ENCODE assay signal across 11 mouse cellular contexts in the genomic region with DNA sequence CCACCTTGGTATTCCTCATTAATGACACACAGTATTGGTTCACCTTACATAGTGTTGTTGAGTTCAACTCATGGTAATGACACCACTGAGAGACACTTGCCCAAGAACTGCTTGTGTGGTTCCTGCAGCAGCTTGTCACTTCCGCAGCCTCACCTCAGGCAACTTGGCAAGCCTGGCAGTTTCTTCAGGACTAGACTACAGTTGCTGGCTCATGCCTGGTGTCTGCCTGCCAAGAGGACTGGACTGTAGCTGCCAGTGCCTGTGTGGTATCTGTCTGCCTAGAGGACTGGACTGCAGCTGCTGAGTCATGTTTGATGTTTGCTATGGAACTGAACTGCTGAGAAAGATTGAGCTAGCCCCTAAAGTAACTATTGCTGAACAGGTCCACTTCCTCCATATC. TPM values are rescaled to one million over a fixed set of nuclear protein-coding genes. Genes with fewer than 3 reads are reported as not detected.
DNase-seq lines count a peak whose midpoint lies in the region; ATAC-seq and TF ChIP-seq lines count a peak whose summit lies in the region.
"Had no signal": no experiment of that assay in that cellular context is flagged by ENCODE, and none has a peak within 500 bp of the region (broad histone marks: within the 10 kb centered on the region; RNA-seq: fewer than 3 reads in every experiment).

No protein-coding gene starts in this region.

- H3K79me2 ChIP-seq in liver, adult 2 months (ENCODE audit: control insufficient read depth, insufficient read depth, low read length), result no peaks in the 10 kb centered on the region

- no peak overlapping the region for H3K9ac ChIP-seq in liver, adult 2 months (ENCODE audit: low read depth, low read length)
- no peak overlapping the region for H3K9ac ChIP-seq in liver, embryonic 12.5 days
- H3K9ac ChIP-seq: limb, embryonic 13.5 days had no signal

- H3K4me2 ChIP-seq in liver, embryonic 12.5 days, result no peak overlapping the region
- H3K4me2 ChIP-seq: limb, embryonic 13.5 days had no signal

- peaks cover 3% of the 10 kb centered on the region; the same call in 1 of the 2 replicates for H3K4me1 ChIP-seq in liver, adult 2 months (ENCODE audit: control insufficient read depth, insufficient read depth, low read length)
- H3K4me1 ChIP-seq in liver, embryonic 12.5 days, result no peaks in the 10 kb centered on the region
- H3K4me1 ChIP-seq: limb, embryonic 13.5 days had no signal

- 18% methylated on average over 1 of the region's 1 CpGs for WGBS in liver, adult 2 months
- 86% methylated on average over 1 of the region's 1 CpGs for WGBS in liver, embryonic 12.5 days (ENCODE audit: insufficient replicate concordance)

- no peaks in the 10 kb centered on the region for H3K27me3 ChIP-seq in liver, adult 2 months (ENCODE audit: control insufficient read depth, insufficient read depth, low read length)
- no peaks in the 10 kb centered on the region for H3K27me3 ChIP-seq in liver, embryonic 12.5 days (replicated peaks)
- H3K27me3 ChIP-seq: CH12.LX; limb, embryonic 13.5 days had no signal

- no peak overlapping the region for H3K27ac ChIP-seq in liver, adult 2 months (replicated peaks; ENCODE audit: insufficient read depth, low read depth, low read length)
- H3K27ac ChIP-seq in liver, embryonic 12.5 days, result no peak overlapping the region
- H3K27ac ChIP-seq: limb, embryonic 13.5 days had no signal

- H3K9me3 ChIP-seq in liver, embryonic 12.5 days (replicated peaks), result no peaks in the 10 kb centered on the region
- H3K9me3 ChIP-seq: limb, embryonic 13.5 days had no signal

- TF ChIP-seq POLR2A in liver, adult 2 months (IDR thresholded peaks at IDR 0.05; ENCODE audit: extremely low read depth, insufficient read depth, low read length), result no peak

- peak; percentile 79 to 83 for DNase-seq in cerebellum, postnatal 14 days
- DNase-seq in liver, adult 2 months (ENCODE audit: extremely low read depth, low read depth, low spot score), result peak; percentile 90
- no peak for DNase-seq in liver
- DNase-seq in kidney, adult 9 months, result peak; percentile 68
- no peak for DNase-seq in embryo, embryonic 11 days

- no peak for TF ChIP-seq CTCF in liver, adult 2 months (IDR thresholded peaks at IDR 0.05; ENCODE audit: low read depth, low read length)

- H3K36me3 ChIP-seq in liver, adult 2 months (ENCODE audit: control insufficient read depth, insufficient read depth, low read length), result no peaks in the 10 kb centered on the region
- H3K36me3 ChIP-seq in liver, embryonic 12.5 days, result no peaks in the 10 kb centered on the region
- H3K36me3 ChIP-seq: limb, embryonic 13.5 days had no signal

- H3K4me3 ChIP-seq in liver, adult 2 months (ENCODE audit: insufficient read depth, low read depth, low read length), result no peak overlapping the region
- no peak overlapping the region for H3K4me3 ChIP-seq in liver, embryonic 12.5 days
- H3K4me3 ChIP-seq: limb, embryonic 13.5 days; myocyte had no signal

- no peak for ATAC-seq in cerebellum, adult (ENCODE audit: insufficient number of reproducible peaks, low FRiP score, low TSS enrichment)
- ATAC-seq in erythroblast, adult 5-6 weeks (replicated peaks; ENCODE audit: low FRiP score, poor library complexity, severe bottlenecking), result peak; percentile 57; the same call in 1 of the 2 replicates
- ATAC-seq in liver, embryonic 12.5 days, result no peak

RNA-seq across cellular contexts. Expression of a gene that starts 18.3 kb away (rescaled TPM):
- 19.3 and 20.5 TPM in 2 replicates for total RNA-seq in liver, adult 2 months (2014; rRNA removed)
- polyA plus RNA-seq in liver, adult 2 months (2012; rRNA removed), result 7.8 and 9.8 TPM in 2 replicates
- total RNA-seq in erythroblast, adult 5-6 weeks (2015; ENCODE audit: low replicate concordance), result 73.6 and 81.3 TPM in 2 replicates
- 56.5 and 90.1 TPM in 2 replicates for total RNA-seq in erythroblast, adult 5-6 weeks (2017; ENCODE audit: low replicate concordance)
- 57.7 and 63.0 TPM in 2 replicates for polyA plus RNA-seq in liver, embryonic 12.5 days (2016; fragmentation: Nextera tagmentation; extraction: Ambion mirVana)

RNA-seq across cellular contexts. Expression of a gene that starts 37.0 kb away (rescaled TPM):
- 1.2 and 1.8 TPM in 2 replicates for total RNA-seq in liver, adult 2 months (2014; rRNA removed)
- polyA plus RNA-seq in liver, adult 2 months (2012; rRNA removed), result 0.84 and 0.87 TPM in 2 replicates
- total RNA-seq in erythroblast, adult 5-6 weeks (2015; ENCODE audit: low replicate concordance), result 3.3 TPM in 1 of 2 replicates, not detected in the other
- 0.68 and 0.70 TPM in 2 replicates for total RNA-seq in erythroblast, adult 5-6 weeks (2017; ENCODE audit: low replicate concordance)
- polyA plus RNA-seq in liver, embryonic 12.5 days (2016; fragmentation: Nextera tagmentation; extraction: Ambion mirVana), result 3.2 and 4.3 TPM in 2 replicates

Comparison
In these comparisons a context has a peak if more than half of its experiments do, and no peak if none do; other contexts are left out.
1. DNase-seq: peak in cerebellum, postnatal 14 days (2 of 2), liver, adult 2 months (single experiment) and kidney, adult 9 months (single experiment); none in liver (single experiment) and embryo, embryonic 11 days (single experiment).